8 mouse cellular contexts compared by ENCODE assay signal in the genomic region with DNA sequence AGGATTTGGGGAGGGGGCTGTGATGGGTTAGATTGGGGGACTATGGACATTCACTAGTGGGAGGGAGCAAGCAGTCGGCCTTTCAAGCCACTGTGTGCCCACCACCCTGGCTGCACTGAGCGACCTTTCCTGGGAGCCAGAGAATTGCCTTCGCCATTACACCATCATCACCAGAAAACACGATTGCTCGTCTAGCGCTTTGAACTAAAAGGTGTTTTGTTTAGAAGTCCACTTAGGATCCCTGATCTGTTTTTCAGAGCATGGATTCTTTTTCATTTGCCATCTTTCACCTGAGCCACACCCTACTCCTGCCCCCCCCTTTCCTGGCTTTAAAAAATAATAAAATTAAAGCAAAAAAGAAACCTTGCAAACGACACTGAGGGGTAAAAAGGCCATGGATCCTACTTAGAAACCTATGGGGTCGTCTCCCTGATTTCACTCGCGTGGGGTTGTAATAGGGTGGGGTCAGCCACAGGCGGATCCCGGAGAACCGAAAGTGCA. TPM values are rescaled to one million over a fixed set of nuclear protein-coding genes. Genes with fewer than 3 reads are reported as not detected.
DNase-seq lines count a peak whose midpoint lies in the region; ATAC-seq and TF ChIP-seq lines count a peak whose summit lies in the region.

No protein-coding gene starts in this region.

- H3K9me3 ChIP-seq in limb, embryonic 13.5 days = no peaks in the 10 kb centered on the region

- H3K4me3 ChIP-seq in limb, embryonic 13.5 days = peak overlapping the region; percentile 56
- H3K4me3 ChIP-seq in olfactory bulb, adult 2 months (ENCODE audit: insufficient read depth, low read depth, low read length) = peak overlapping the region; percentile 61

- no peaks in the 10 kb centered on the region for H3K27me3 ChIP-seq in limb, embryonic 13.5 days

- H3K4me1 ChIP-seq in limb, embryonic 13.5 days = peaks cover 49% of the 10 kb centered on the region
- H3K4me1 ChIP-seq in olfactory bulb, adult 2 months (ENCODE audit: control insufficient read depth, insufficient read depth, low read length) = peaks cover 11% of the 10 kb centered on the region

- ATAC-seq in erythroblast, adult 5-6 weeks (replicated peaks; ENCODE audit: low FRiP score, poor library complexity, severe bottlenecking) = peak; percentile 5; the same call in 1 of the 2 replicates
- no peak for ATAC-seq in limb, embryonic 13.5 days (ENCODE audit: low FRiP score, low read depth)

- H3K36me3 ChIP-seq in limb, embryonic 13.5 days = peaks cover 8% of the 10 kb centered on the region; the same call in 1 of the 2 replicates

- peak overlapping the region; percentile 99 for H3K27ac ChIP-seq in limb, embryonic 13.5 days
- peak overlapping the region; percentile 13; the same call in 1 of the 2 replicates for H3K27ac ChIP-seq in olfactory bulb, adult 2 months (ENCODE audit: insufficient read depth, low read depth, low read length)

- under 1% methylated on average over 13 of the region's 13 CpGs for WGBS in limb, embryonic 13.5 days
- WGBS in olfactory bulb, adult 2 months = 2% methylated on average over 13 of the region's 13 CpGs

- DNase-seq in cerebellum, adult 9-11 months = peak; percentile 66
- DNase-seq in cerebellum, postnatal 14 days = no peak
- DNase-seq in 3T3-L1 (ENCODE audit: low read depth, low spot score) = peak; percentile 58
- no peak for DNase-seq in thymus, postnatal 36 days
- no peak for DNase-seq in spleen, postnatal 36 days (ENCODE audit: low spot score in 2 of 2)

- peak overlapping the region; percentile 89 for H3K4me2 ChIP-seq in limb, embryonic 13.5 days (replicated peaks)

- TF ChIP-seq CTCF in olfactory bulb, adult 2 months (IDR thresholded peaks at IDR 0.05; ENCODE audit: insufficient read depth, low read depth, low read length) = no peak

- no peak for TF ChIP-seq POLR2A in olfactory bulb, adult 2 months (IDR thresholded peaks at IDR 0.05; ENCODE audit: insufficient read depth, low read depth, low read length)

- H3K9ac ChIP-seq in limb, embryonic 13.5 days = peak overlapping the region; percentile 87

RNA-seq across cellular contexts. Expression of a gene that starts 7.4 kb away (rescaled TPM):
- total RNA-seq in erythroblast, adult 5-6 weeks (2015; ENCODE audit: low replicate concordance) = 256 and 258 TPM in 2 replicates
- total RNA-seq in erythroblast, adult 5-6 weeks (2017; ENCODE audit: low replicate concordance) = 354 and 386 TPM in 2 replicates
- polyA plus RNA-seq in limb, embryonic 13.5 days (2015; fragmentation: Nextera tagmentation; extraction: Ambion mirVana) = 20.4 and 22.3 TPM in 2 replicates
- 69.9 TPM in 1 of 2 replicates, not detected in the other for polyA plus RNA-seq in olfactory bulb, adult 2 months (2012; ENCODE audit: insufficient read depth, insufficient read length, low replicate concordance, missing spikeins)

RNA-seq across cellular contexts. Expression of a gene that starts 29.3 kb away (rescaled TPM):
- 2.7 and 5.0 TPM in 2 replicates for total RNA-seq in erythroblast, adult 5-6 weeks (2015; ENCODE audit: low replicate concordance)
- total RNA-seq in erythroblast, adult 5-6 weeks (2017; ENCODE audit: low replicate concordance) = 2.1 and 8.3 TPM in 2 replicates
- polyA plus RNA-seq in limb, embryonic 13.5 days (2015; fragmentation: Nextera tagmentation; extraction: Ambion mirVana) = 7.3 and 8.2 TPM in 2 replicates
- polyA plus RNA-seq in olfactory bulb, adult 2 months (2012; ENCODE audit: insufficient read depth, insufficient read length, low replicate concordance, missing spikeins) = not detected in 2 replicates

RNA-seq across cellular contexts. Expression of a gene that starts 53.9 kb away (rescaled TPM):
- total RNA-seq in erythroblast, adult 5-6 weeks (2015; ENCODE audit: low replicate concordance) = 0.19 and 2.1 TPM in 2 replicates
- total RNA-seq in erythroblast, adult 5-6 weeks (2017; ENCODE audit: low replicate concordance) = 4.9 and 6.4 TPM in 2 replicates
- 4.4 and 5.0 TPM in 2 replicates for polyA plus RNA-seq in limb, embryonic 13.5 days (2015; fragmentation: Nextera tagmentation; extraction: Ambion mirVana)
- polyA plus RNA-seq in olfactory bulb, adult 2 months (2012; ENCODE audit: insufficient read depth, insufficient read length, low replicate concordance, missing spikeins) = not detected in 2 replicates

Comparison
In these comparisons a context has a peak if more than half of its experiments do, and no peak if none do; other contexts are left out.
1. DNase-seq: peak in cerebellum, adult 9-11 months (single experiment) and 3T3-L1 (single experiment); none in cerebellum, postnatal 14 days (0 of 2), thymus, postnatal 36 days (0 of 2) and spleen, postnatal 36 days (0 of 2).